Mouse (Mus musculus) cerebellum, postnatal 36 days (tissue): ENCODE measurements around the gene Olfr11.

Experiments
- DNase-seq, 2 experiments: peaks; one replicate each; pipeline ENCODE4 v3.0.0; 2021 to 2022; ENCODE audit warnings: mixed read lengths in 2 of 2

Gene Olfr11

DNA sequence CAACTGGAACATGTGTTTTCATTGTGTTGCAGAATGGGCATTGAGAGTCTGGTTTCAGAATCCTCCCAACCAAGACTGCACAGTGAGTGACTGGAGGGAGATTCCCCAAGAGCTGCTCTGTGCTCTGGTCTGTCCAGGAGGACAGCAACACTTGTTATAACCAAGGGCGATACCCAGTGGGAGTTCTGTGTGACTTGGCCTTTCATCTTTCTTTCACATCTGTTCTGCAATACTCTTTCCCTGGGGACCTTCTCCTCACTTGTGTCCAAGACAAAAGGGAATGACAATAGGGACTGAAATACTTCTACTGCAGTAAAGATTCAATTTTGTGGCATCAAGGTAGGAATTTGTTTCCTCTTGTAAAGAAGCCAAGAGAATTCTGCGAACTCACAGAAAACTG lies at the start of gene Olfr11:
Olfr11 (minus strand) TSS at position 101 of the 400 bp plus-strand sequence.
- no peak for DNase-seq

GRCm38 (mm10) chr13:21677305-21677704 lies 35.0 kb upstream of the Olfr11 start, which contains the start of gene Olfr1360:
Gene Olfr1360, minus strand, starts transcription at chr13:21677405.
- no peak for DNase-seq

DNA sequence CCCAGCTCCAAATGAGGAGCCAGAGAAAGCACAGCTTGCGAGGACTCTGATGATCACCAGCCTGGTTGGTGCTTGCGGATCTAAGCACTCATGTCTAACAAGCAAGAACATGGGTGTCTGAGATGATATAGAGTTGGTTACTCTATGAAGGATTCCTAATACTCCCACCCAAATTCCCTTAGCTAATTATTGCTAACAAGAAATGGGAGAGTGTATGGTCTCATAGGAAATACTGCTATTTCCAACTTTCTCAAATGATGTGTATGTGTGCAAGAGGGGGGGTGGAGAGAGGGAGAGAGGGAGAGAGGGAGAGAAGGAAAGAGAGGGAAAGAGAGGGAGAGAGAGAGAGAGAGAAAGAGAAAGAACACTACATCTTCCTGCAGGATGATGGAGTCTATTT lies 21.0 kb upstream of the Olfr11 start, which contains the start of gene Olfr1361:
Olfr1361 (minus strand) TSS at position 101 of the 400 bp plus-strand sequence.
- DNase-seq: no peak

GRCm38 (mm10) chr13:21613922-21614321 lies 28.4 kb downstream of the Olfr11 start, which contains the start of gene Olfr1362:
Gene Olfr1362, minus strand, starts transcription at chr13:21614022.
- no peak for DNase-seq

DNA sequence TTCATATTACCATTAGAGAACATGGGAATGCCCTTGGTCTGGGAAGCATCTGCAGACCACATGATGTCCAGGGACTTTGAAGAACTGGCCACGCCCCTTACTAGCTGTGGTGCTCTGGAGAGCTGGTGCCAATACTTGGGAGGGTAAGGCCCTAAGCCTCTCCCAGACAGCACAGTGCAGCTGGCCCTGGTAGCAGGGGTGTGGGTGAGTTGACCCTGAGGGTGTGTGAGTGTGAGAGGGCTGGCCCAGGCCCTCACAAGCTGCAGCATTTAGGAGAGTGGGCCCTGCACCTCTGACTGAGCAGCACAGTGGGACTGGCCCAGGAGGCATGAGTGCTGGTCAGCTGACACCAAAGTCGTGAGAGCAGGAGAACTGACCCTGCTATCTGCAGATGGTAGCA lies 50.7 kb downstream of the Olfr11 start:
- no peak for DNase-seq
